Mouse (Mus musculus) limb, embryonic 10.5 days (tissue): ENCODE data around the gene Sfta2. TPM values are rescaled to one million over a fixed set of nuclear protein-coding genes. Genes with fewer than 3 reads are reported as not detected.
A peak's percentile ranks its signal among the peaks of the same experiment; 100 is the strongest.

Source experiments
- DNase-seq: peaks from one replicate; pipeline ENCODE4 v3.0.0-alpha.2; 2017; ENCODE audit warnings: low spot score
- H3K27ac ChIP-seq: fragments of 300-500 bp; sonication (generic); 2 replicates; pipeline ENCODE4 v1.5.1; 2016; ENCODE audit warnings: mild to moderate bottlenecking
- H3K27me3 ChIP-seq: fragments of 300-500 bp; sonication (generic); 2 replicates; pipeline ENCODE4 v1.6.1; 2016; ENCODE audit warnings: low read depth, mild to moderate bottlenecking; ENCODE audit not compliant: poor library complexity, severe bottlenecking
- H3K36me3 ChIP-seq: fragments of 300-500 bp; sonication (generic); 2 replicates; pipeline ENCODE4 v1.6.1; 2016; ENCODE audit warnings: mild to moderate bottlenecking, moderate library complexity
- H3K4me1 ChIP-seq: fragments of 300-500 bp; sonication (generic); 2 replicates; pipeline ENCODE4 v1.6.1; 2016
- H3K4me3 ChIP-seq: fragments of 300-500 bp; sonication (generic); 2 replicates; pipeline ENCODE4 v1.5.1; 2016; ENCODE audit warnings: mild to moderate bottlenecking, moderate library complexity
- H3K9me3 ChIP-seq: fragments of 300-500 bp; sonication (generic); replicated peaks from 2 replicates; pipeline ENCODE4 v1.6.1; 2016; ENCODE audit warnings: mild to moderate bottlenecking
- WGBS: fragments of 180-500 bp; shearing (Covaris S2); methylation state at CpG from one replicate; pipeline ENCODE4 v1.1.7; 2016; 5-methylcytosine and 5-hydroxymethylcytosine counted together
- polyA plus RNA-seq: library from polyadenylated mRNA; unstranded; fragments of >200 nt; fragmentation: Nextera tagmentation; extraction: Ambion mirVana; gene quantifications from 2 replicates; pipeline ENCODE4 v1.2.1, GENCODE M21; 2016

Gene Sfta2
- polyA plus RNA-seq, 1 experiment from 2014 or later: not detected

GRCm38 (mm10) chr17:35601736-35602354 is 496 bp downstream of the Sfta2 start:
- H3K4me3 ChIP-seq: no peak overlapping the region
- WGBS: 63% methylated on average over 8 of the region's 8 CpGs
- H3K27me3 ChIP-seq: no peaks in the 10 kb centered on the region
- no peak for DNase-seq
- H3K4me1 ChIP-seq: no peaks in the 10 kb centered on the region
- no peak overlapping the region for H3K27ac ChIP-seq
- no peaks in the 10 kb centered on the region; the same call in 1 of the 2 replicates for H3K9me3 ChIP-seq
- no peaks in the 10 kb centered on the region for H3K36me3 ChIP-seq

GRCm38 (mm10) chr17:35617127-35617526 is 15.8 kb downstream of the Sfta2 start:
- no peak overlapping the region for H3K4me3 ChIP-seq
- H3K4me1 ChIP-seq: no peaks in the 10 kb centered on the region
- DNase-seq: no peak
- 80% methylated on average over 4 of the region's 4 CpGs for WGBS
- no peak overlapping the region for H3K27ac ChIP-seq
- H3K9me3 ChIP-seq: no peaks in the 10 kb centered on the region
- H3K36me3 ChIP-seq: no peaks in the 10 kb centered on the region
- H3K27me3 ChIP-seq: no peaks in the 10 kb centered on the region

- 86% methylated on average over 7 of the region's 7 CpGs for WGBS
Observed at GRCm38 (mm10) chr17:35626537-35626936, 25.2 kb downstream of the Sfta2 start, which contains the start of gene Gm9573. Gene Gm9573 (minus strand): TSS chr17:35626637.

GRCm38 (mm10) chr17:35633992-35634391 is 32.6 kb downstream of the Sfta2 start:
- Histone ChIP-seq H3K4me1 (peaks cover 4% of the 10 kb centered on the region), H3K27ac (no peak overlapping the region), H3K36me3 (no peaks in the 10 kb centered on the region), H3K9me3 (no peaks in the 10 kb centered on the region), H3K4me3 (no peak overlapping the region), H3K27me3 (peaks cover 19% of the 10 kb centered on the region)
- WGBS: 37% methylated on average over 1 of the region's 1 CpGs
- DNase-seq: no peak

More at GRCm38 (mm10) chr17:35626537-35626936, 25.2 kb downstream of the Sfta2 start, which contains the start of gene Gm9573:
- no peaks in the 10 kb centered on the region for H3K27me3 ChIP-seq
- no peaks in the 10 kb centered on the region for H3K36me3 ChIP-seq
- H3K4me1 ChIP-seq: no peaks in the 10 kb centered on the region
- H3K9me3 ChIP-seq: no peaks in the 10 kb centered on the region
- no peak for DNase-seq
- no peak within 1 kb of the TSS for H3K4me3 ChIP-seq
- H3K27ac ChIP-seq: no peak within 1 kb of the TSS

GRCm38 (mm10) chr17:35635202-35635601 is 33.9 kb downstream of the Sfta2 start:
- no peaks in the 10 kb centered on the region for H3K9me3 ChIP-seq
- WGBS: 79% methylated on average over 3 of the region's 3 CpGs
- DNase-seq: no peak

GRCm38 (mm10) chr17:35635699-35636111 is 34.4 kb downstream of the Sfta2 start:
- WGBS: 6% methylated on average over 15 of the region's 15 CpGs
- DNase-seq: peak; percentile 79

More at GRCm38 (mm10) chr17:35635202-35635601, 33.9 kb downstream of the Sfta2 start:
- H3K4me1 ChIP-seq: peaks cover 4% of the 10 kb centered on the region
- H3K4me3 ChIP-seq: no peak overlapping the region
- H3K27me3 ChIP-seq: peaks cover 19% of the 10 kb centered on the region
- H3K27ac ChIP-seq: no peak overlapping the region
- H3K36me3 ChIP-seq: no peaks in the 10 kb centered on the region

GRCm38 (mm10) chr17:35636363-35636762 is 35.0 kb downstream of the Sfta2 start:
- Histone ChIP-seq H3K4me3 (no peak overlapping the region), H3K27me3 (peaks cover 20% of the 10 kb centered on the region), H3K4me1 (peaks cover 4% of the 10 kb centered on the region), H3K36me3 (no peaks in the 10 kb centered on the region), H3K9me3 (no peaks in the 10 kb centered on the region), H3K27ac (no peak overlapping the region)
- DNase-seq: no peak
- 42% methylated on average over 5 of the region's 5 CpGs for WGBS

More at GRCm38 (mm10) chr17:35635699-35636111, 34.4 kb downstream of the Sfta2 start:
- H3K36me3 ChIP-seq: no peaks in the 10 kb centered on the region
- no peaks in the 10 kb centered on the region for H3K9me3 ChIP-seq
- H3K27me3 ChIP-seq: peaks cover 19% of the 10 kb centered on the region
- H3K27ac ChIP-seq: no peak overlapping the region
- H3K4me3 ChIP-seq: peak overlapping the region; percentile 42
- peaks cover 4% of the 10 kb centered on the region for H3K4me1 ChIP-seq

GRCm38 (mm10) chr17:35638475-35639190 is 37.3 kb downstream of the Sfta2 start:
- no peak overlapping the region for H3K27ac ChIP-seq
- peak; percentile 50 for DNase-seq
- H3K27me3 ChIP-seq: peaks cover 27% of the 10 kb centered on the region
- 24% methylated on average over 14 of the region's 14 CpGs for WGBS
- no peaks in the 10 kb centered on the region for H3K36me3 ChIP-seq
- H3K9me3 ChIP-seq: no peaks in the 10 kb centered on the region
- H3K4me3 ChIP-seq: peak overlapping the region; percentile 24; the same call in 1 of the 2 replicates
- H3K4me1 ChIP-seq: peaks cover 4% of the 10 kb centered on the region

- Histone ChIP-seq H3K36me3 (no peaks in the 10 kb centered on the region), H3K27me3 (peaks cover 32% of the 10 kb centered on the region), H3K4me3 (no peak overlapping the region), H3K9me3 (no peaks in the 10 kb centered on the region), H3K4me1 (peaks cover 4% of the 10 kb centered on the region), H3K27ac (no peak overlapping the region)
- DNase-seq: no peak
- 80% methylated on average over 6 of the region's 6 CpGs for WGBS
Observed at GRCm38 (mm10) chr17:35639352-35639751, 38.0 kb downstream of the Sfta2 start.

- H3K4me3 ChIP-seq: no peak within 1 kb of the TSS
- no peaks in the 10 kb centered on the region for H3K36me3 ChIP-seq
- no peak within 1 kb of the TSS for H3K27ac ChIP-seq
- 76% methylated on average over 13 of the region's 13 CpGs for WGBS
- no peak for DNase-seq
- H3K4me1 ChIP-seq: no peaks in the 10 kb centered on the region
- peaks cover 13% of the 10 kb centered on the region; the same call in 1 of the 2 replicates for H3K27me3 ChIP-seq
- no peaks in the 10 kb centered on the region for H3K9me3 ChIP-seq
Observed at GRCm38 (mm10) chr17:35643609-35644236, 42.4 kb downstream of the Sfta2 start, which contains the start of gene Mucl3. Gene Mucl3 (minus strand): TSS chr17:35643695.

- H3K4me3 ChIP-seq: no peak overlapping the region
- 71% methylated on average over 2 of the region's 2 CpGs for WGBS
- H3K9me3 ChIP-seq: no peaks in the 10 kb centered on the region
- no peak for DNase-seq
- H3K27ac ChIP-seq: no peak overlapping the region
- no peaks in the 10 kb centered on the region for H3K4me1 ChIP-seq
- no peaks in the 10 kb centered on the region; the same call in 1 of the 2 replicates for H3K36me3 ChIP-seq
- no peaks in the 10 kb centered on the region for H3K27me3 ChIP-seq
Observed at GRCm38 (mm10) chr17:35649429-35649828, 48.1 kb downstream of the Sfta2 start.

- Histone ChIP-seq H3K4me3 (no peak overlapping the region), H3K36me3 (peaks cover 37% of the 10 kb centered on the region), H3K4me1 (no peaks in the 10 kb centered on the region), H3K27ac (no peak overlapping the region), H3K27me3 (no peaks in the 10 kb centered on the region), H3K9me3 (no peaks in the 10 kb centered on the region)
- 79% methylated on average over 2 of the region's 2 CpGs for WGBS
- DNase-seq: no peak
Observed at GRCm38 (mm10) chr17:35653086-35653485, 51.7 kb downstream of the Sfta2 start.
